Mouse (Mus musculus): ENCODE measurements around the gene Map3k19.

GRCm38 (mm10) chr1:127773803-127774500 lies 80.9 kb downstream of the Map3k19 start, which contains the start of gene Ccnt2:
- TF ChIP-seq TAL1 (IDR thresholded peaks at IDR 0.05; ENCODE audit: low read length) (no peak), GATA1 (IDR thresholded peaks at IDR 0.05; ENCODE audit: low read length) (no peak)

Data from erythroblast, embryonic 14.5 days (primary cell).